Mouse (Mus musculus) MEL (cell line): ENCODE results near the gene Svs3b. TPM values are rescaled to one million over a fixed set of nuclear protein-coding genes. Genes with fewer than 3 reads are reported as not detected.
"Not testable (repeated sequence)": the region's sequence is repeated elsewhere in the genome, so short reads cannot be mapped to it uniquely, and the experiment has no call there.

ENCODE experiments used
- DNase-seq: peaks from one replicate; pipeline ENCODE4 v3.0.0; 2011; ENCODE audit warnings: low read depth, low spot score
- H3K27ac ChIP-seq: 2 replicates; pipeline ENCODE4 v1.5.1; 2012; ENCODE audit warnings: low read depth, mild to moderate bottlenecking, control low read depth, low read length, moderate library complexity; ENCODE audit not compliant: control insufficient read depth
- H3K27me3 ChIP-seq, 2 experiments: fragments of 150-350 bp in 1 of 2; sonication (generic) in 1 of 2; 2 replicates each; pipeline ENCODE4 v1.6.1; 2012; ENCODE audit warnings: low read length in 2 of 2, mild to moderate bottlenecking in 2 of 2, improper control_type of control experiment in 1 of 2, moderate library complexity in 1 of 2; ENCODE audit not compliant: insufficient read depth in 2 of 2, control insufficient read depth in 1 of 2
- H3K36me3 ChIP-seq, 2 experiments: 2 replicates each; pipeline ENCODE4 v1.6.1; 2012 to 2014; ENCODE audit warnings: low read length in 2 of 2, improper control_type of control experiment in 1 of 2, inconsistent platforms in 1 of 2, mild to moderate bottlenecking in 1 of 2; ENCODE audit not compliant: insufficient read depth in 2 of 2, control insufficient read depth in 1 of 2
- H3K4me1 ChIP-seq, 2 experiments: fragments of 150-350 bp in 1 of 2; sonication (generic) in 1 of 2; 2 replicates each; pipeline ENCODE4 v1.6.1; 2012; ENCODE audit warnings: low read length in 2 of 2, improper control_type of control experiment in 1 of 2, mild to moderate bottlenecking in 1 of 2; ENCODE audit not compliant: insufficient read depth in 2 of 2, control insufficient read depth in 1 of 2
- H3K4me3 ChIP-seq, 2 experiments: fragments of 150-350 bp in 1 of 2; sonication (generic) in 1 of 2; 2 replicates each; pipeline ENCODE4 v1.5.1; 2012; ENCODE audit warnings: low read depth in 2 of 2, low read length in 2 of 2, mild to moderate bottlenecking in 2 of 2, moderate library complexity in 2 of 2, control low read depth in 1 of 2, improper control_type of control experiment in 1 of 2; ENCODE audit not compliant: control insufficient read depth in 1 of 2, insufficient read depth in 1 of 2
- H3K79me2 ChIP-seq: 2 replicates; pipeline ENCODE4 v1.6.1; 2012; ENCODE audit warnings: mild to moderate bottlenecking, low read length, moderate library complexity; ENCODE audit not compliant: control insufficient read depth, poor library complexity, insufficient read depth
- H3K9ac ChIP-seq: 2 replicates; pipeline ENCODE4 v1.6.1; 2012; ENCODE audit warnings: low read depth, mild to moderate bottlenecking, control low read depth, low read length, moderate library complexity; ENCODE audit not compliant: control insufficient read depth, poor library complexity, severe bottlenecking
- H3K9me3 ChIP-seq: fragments of 150-350 bp; sonication (generic); replicated peaks from 2 replicates; pipeline ENCODE4 v1.6.1; 2012; ENCODE audit warnings: mild to moderate bottlenecking, low read length, improper control_type of control experiment, moderate library complexity; ENCODE audit not compliant: insufficient read depth
- CHD1 ChIP-seq: IDR thresholded peaks from 2 replicates; pipeline ENCODE4 v1.6.1; 2012; ENCODE audit warnings: low read depth, mild to moderate bottlenecking, inconsistent platforms, low read length, improper control_type of control experiment
- CHD2 ChIP-seq: IDR thresholded peaks from 2 replicates; pipeline ENCODE4 v1.6.1; 2011; ENCODE audit warnings: low read length, improper control_type of control experiment
- E2F4 ChIP-seq: IDR thresholded peaks from 2 replicates; pipeline ENCODE4 v1.6.1; 2011; ENCODE audit warnings: low read depth, low read length, improper control_type of control experiment, borderline replicate concordance
- KAT2A ChIP-seq: conservative IDR thresholded peaks from 2 replicates; pipeline ENCODE4 v1.6.1; 2012; ENCODE audit warnings: low read depth, low read length, improper control_type of control experiment, inconsistent platforms
- MAFK ChIP-seq: IDR thresholded peaks from 2 replicates; pipeline ENCODE4 v1.6.1; 2011; ENCODE audit warnings: low read depth, mild to moderate bottlenecking, low read length, improper control_type of control experiment, borderline replicate concordance
- MEF2A ChIP-seq: IDR thresholded peaks from 2 replicates; pipeline ENCODE4 v1.6.1; 2014; ENCODE audit warnings: low read depth, mild to moderate bottlenecking, inconsistent platforms, low read length, improper control_type of control experiment; ENCODE audit not compliant: poor library complexity, insufficient replicate concordance, severe bottlenecking; ENCODE audit errors: extremely low read depth
- MXI1 ChIP-seq: IDR thresholded peaks from 2 replicates; pipeline ENCODE4 v1.6.1; 2011; ENCODE audit warnings: mild to moderate bottlenecking, low read depth, low read length, improper control_type of control experiment
- MYB ChIP-seq: IDR thresholded peaks from 2 replicates; pipeline ENCODE4 v1.6.1; 2011; ENCODE audit warnings: mild to moderate bottlenecking, low read depth, low read length, improper control_type of control experiment
- RAD21 ChIP-seq: IDR thresholded peaks from 2 replicates; pipeline ENCODE4 v1.6.1; 2011; ENCODE audit warnings: mild to moderate bottlenecking, low read depth, low read length, improper control_type of control experiment
- ZNF384 ChIP-seq: IDR thresholded peaks from 2 replicates; pipeline ENCODE4 v1.6.1; 2012; ENCODE audit warnings: low read depth, mild to moderate bottlenecking, inconsistent platforms, low read length, improper control_type of control experiment
- polyA plus RNA-seq, 2 experiments: library from polyadenylated mRNA; stranded (reverse) in 1 of 2; unstranded in 1 of 2; fragments of >175 nt in 1 of 2; fragments of >200 nt in 1 of 2; gene quantifications; 2 replicates each; pipeline versions ENCODE4 v1.2.1 to v1.2.4; 2012; ENCODE audit warnings: low replicate concordance in 2 of 2, low read depth in 1 of 2; ENCODE audit not compliant: insufficient read length in 2 of 2, insufficient read depth in 1 of 2, missing spikeins in 1 of 2
- total RNA-seq: library from RNA; depleted of rRNA; stranded (reverse); fragments of 300-350 nt; gene quantifications from 2 replicates; pipeline ENCODE4 v1.2.3, GENCODE M21; 2012; rRNA removed

Svs3b gene
- not detected in 2 replicates for total RNA-seq
- not detected for polyA plus RNA-seq

DNA sequence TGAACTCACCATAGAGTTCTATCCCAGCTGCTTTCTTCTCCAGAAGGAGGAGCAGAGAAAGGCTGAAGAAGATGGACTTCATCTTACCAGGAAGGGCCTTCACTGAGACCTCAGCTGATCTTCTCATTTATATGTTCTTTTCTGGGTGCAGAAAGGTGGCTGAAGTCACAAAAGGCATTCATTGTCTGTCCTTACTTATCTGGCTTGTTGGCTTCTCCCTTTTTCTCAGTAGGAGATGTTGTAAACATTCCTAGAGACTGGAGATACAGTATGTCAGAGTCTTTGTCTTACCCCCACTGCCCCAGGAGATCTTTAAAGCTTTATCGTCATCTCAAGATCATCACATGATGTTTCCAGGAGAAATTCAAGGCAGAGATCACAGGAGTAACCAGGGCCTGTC is at the start of gene Svs3b:
Gene Svs3b (minus strand): TSS at position 101 of the 400 bp plus-strand sequence.
- not testable (repeated sequence) for H3K4me1 ChIP-seq, H3K27ac ChIP-seq, H3K9ac ChIP-seq, H3K79me2 ChIP-seq, H3K36me3 ChIP-seq, H3K4me3 ChIP-seq, H3K9me3 ChIP-seq, DNase-seq
- peaks cover 4 to 14% of the 10 kb centered on the region in 2 experiments; a peak in 3 of 4 replicates for H3K27me3 ChIP-seq

DNA sequence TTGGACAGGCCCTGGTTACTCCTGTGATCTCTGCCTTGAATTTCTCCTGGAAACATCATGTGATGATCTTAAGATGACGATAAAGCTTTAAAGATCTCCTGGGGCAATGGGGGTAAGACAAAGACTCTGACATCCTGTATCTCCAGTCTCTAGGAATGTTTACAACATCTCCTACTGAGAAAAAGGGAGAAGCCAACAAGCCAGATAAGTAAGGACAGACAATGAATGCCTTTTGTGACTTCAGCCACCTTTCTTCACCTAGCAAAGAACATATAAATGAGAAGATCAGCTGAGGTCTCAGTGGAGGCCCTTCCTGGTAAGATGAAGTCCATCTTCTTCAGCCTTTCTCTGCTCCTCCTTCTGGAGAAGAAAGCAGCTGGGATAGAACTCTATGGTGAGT is 32.5 kb upstream of the Svs3b start, which contains the start of gene Svs3a:
Gene Svs3a (plus strand): TSS at position 301 of the 400 bp plus-strand sequence.
- not testable (repeated sequence) for H3K79me2 ChIP-seq, H3K4me3 ChIP-seq, H3K9me3 ChIP-seq, H3K9ac ChIP-seq, H3K27me3 ChIP-seq, H3K27ac ChIP-seq, H3K36me3 ChIP-seq, DNase-seq, H3K4me1 ChIP-seq

DNA sequence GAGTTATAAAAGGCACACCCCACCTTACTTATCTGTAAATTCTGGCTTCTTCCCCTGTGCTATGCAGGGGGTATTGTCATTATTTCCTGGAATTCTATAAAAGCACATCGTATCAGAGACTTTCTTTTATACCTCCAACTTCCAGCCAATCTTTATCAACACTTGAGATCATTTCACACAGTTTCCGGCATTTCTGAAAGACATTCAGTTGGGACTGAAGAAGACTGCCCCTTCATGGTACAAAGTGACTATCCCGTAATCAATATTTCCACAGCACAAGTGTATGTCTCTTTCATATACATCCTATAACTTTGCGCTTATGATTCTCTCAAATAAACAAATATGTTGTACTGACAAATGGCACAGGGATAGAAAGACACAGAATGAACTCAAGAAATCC is 21.9 kb upstream of the Svs3b start, which contains the start of gene Svs4:
Gene Svs4 (minus strand): TSS at position 101 of the 400 bp plus-strand sequence.
- no peak within 1 kb of the TSS for H3K4me3 ChIP-seq

DNA sequence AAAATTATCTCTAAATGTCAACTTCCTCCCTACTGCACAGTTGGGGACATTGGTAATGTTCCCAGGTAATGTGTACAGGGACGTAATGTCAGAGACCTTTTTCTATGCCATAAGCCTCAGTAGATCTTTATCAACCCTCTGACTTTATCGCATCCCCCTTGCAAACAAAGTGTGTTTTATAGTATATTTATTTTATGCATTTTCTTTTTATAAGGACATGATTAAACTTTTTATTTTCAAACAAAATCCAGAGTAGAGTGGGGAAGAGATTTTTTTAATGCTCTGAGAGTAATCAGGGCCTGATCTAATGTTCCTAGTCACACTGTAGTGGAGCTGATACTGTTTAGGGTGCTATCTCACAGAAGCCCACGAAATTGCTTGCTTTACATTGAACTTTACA is 18.1 kb downstream of the Svs3b start, which contains the start of gene Svs2:
Gene Svs2 (minus strand): TSS at position 101 of the 400 bp plus-strand sequence.
- H3K9me3 ChIP-seq = no peaks in the 10 kb centered on the region
- no peaks in the 10 kb centered on the region for H3K79me2 ChIP-seq
- no peak within 1 kb of the TSS for H3K27ac ChIP-seq
- no peak for DNase-seq
- H3K4me3 ChIP-seq = no peak within 1 kb of the TSS
- no peaks in the 10 kb centered on the region for H3K36me3 ChIP-seq
- no peaks in the 10 kb centered on the region for H3K4me1 ChIP-seq
- TF ChIP-seq MAFK (no peak), MXI1 (no peak), MYB (no peak), CHD1 (no peak), ZNF384 (no peak), E2F4 (no peak)
- H3K9ac ChIP-seq = no peak within 1 kb of the TSS
- peaks cover 0 to 6% of the 10 kb centered on the region in 2 experiments; a peak in 2 of 4 replicates for H3K27me3 ChIP-seq

More for the DNA sequence above, 21.9 kb upstream of the Svs3b start, which contains the start of gene Svs4:
- Histone ChIP-seq H3K27me3 (peaks cover 3 to 8% of the 10 kb centered on the region in 2 experiments; a peak in 2 of 4 replicates), H3K27ac (no peak within 1 kb of the TSS), H3K36me3 (no peaks in the 10 kb centered on the region), H3K9me3 (no peaks in the 10 kb centered on the region)
- TF ChIP-seq MXI1 (no peak), RAD21 (no peak), KAT2A (no peak), CHD2 (no peak), MEF2A (no peak), MYB (no peak)
- TF ChIP-seq, all 39 proteins: peak for 0
- Histone ChIP-seq H3K9ac (no peak within 1 kb of the TSS), H3K4me1 (no peaks in the 10 kb centered on the region), H3K79me2 (no peaks in the 10 kb centered on the region)
- DNase-seq = no peak
